Mouse (Mus musculus): ENCODE results near the gene Snrpc. TPM values are rescaled to one million over a fixed set of nuclear protein-coding genes. Genes with fewer than 3 reads are reported as not detected.
"Not testable (repeated sequence)": the region's sequence is repeated elsewhere in the genome, so short reads cannot be mapped to it uniquely, and the experiment has no call there.

The Snrpc gene
- 330 and 331 TPM in 2 replicates for polyA plus RNA-seq (2015; fragmentation: Nextera tagmentation; extraction: Ambion mirVana)

- H3K9ac ChIP-seq; H3K9me3 ChIP-seq (replicated peaks); H3K4me3 ChIP-seq (replicated peaks); H3K27me3 ChIP-seq; H3K27ac ChIP-seq; ATAC-seq (replicated peaks; ENCODE audit: low FRiP score): not testable (repeated sequence)
- Histone ChIP-seq H3K36me3 (peaks cover 11% of the 10 kb centered on the region), H3K4me1 (peaks cover 14% of the 10 kb centered on the region), H3K4me2 (peak within 1 kb of the TSS; percentile 78; the same call in 1 of the 2 replicates)
- 87% methylated on average over 4 of the region's 4 CpGs for WGBS
Measured at GRCm38 (mm10) chr17:27837850-27838249, at the start of gene Snrpc. Snrpc (plus strand) TSS chr17:27838150.

DNA sequence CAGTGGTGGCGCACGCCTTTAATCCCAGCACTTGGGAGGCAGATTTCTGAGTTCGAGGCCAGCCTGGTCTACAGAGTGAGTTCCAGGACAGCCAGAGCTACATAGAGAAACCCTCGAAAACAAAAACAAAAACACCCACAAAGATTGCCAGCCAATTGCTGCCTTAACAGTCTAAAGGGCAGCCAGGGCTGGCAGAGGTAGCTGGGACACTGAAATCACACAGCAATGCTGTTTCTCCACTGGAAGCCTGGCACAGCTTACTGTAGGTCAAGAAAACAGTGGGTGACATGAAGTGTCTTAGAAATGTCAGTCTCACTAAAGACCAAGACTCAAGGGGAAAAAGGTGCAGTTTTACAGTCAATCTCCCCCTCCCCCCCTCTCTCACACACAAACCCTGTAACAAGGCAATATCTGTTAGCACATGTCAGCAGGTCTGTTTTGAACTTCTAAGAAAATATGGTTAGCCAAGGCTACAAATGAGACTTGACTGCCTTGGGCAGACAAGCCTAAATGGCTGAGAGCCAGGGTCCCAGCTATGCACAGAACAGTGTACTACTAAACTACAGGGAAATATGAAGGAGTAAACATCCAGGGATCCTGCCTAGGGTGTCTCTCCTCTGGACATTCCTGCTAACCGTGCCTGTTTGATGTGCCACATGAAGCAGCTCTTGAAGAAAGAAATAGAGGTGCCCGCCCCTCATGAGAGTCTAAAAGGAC, 49.3 kb upstream of the Snrpc start:
- Histone ChIP-seq H3K36me3 (peaks cover 47% of the 10 kb centered on the region), H3K27me3 (no peaks in the 10 kb centered on the region), H3K4me3 (replicated peaks) (no peak overlapping the region), H3K9ac (no peak overlapping the region), H3K9me3 (replicated peaks) (no peaks in the 10 kb centered on the region), H3K4me2 (no peak overlapping the region), H3K27ac (no peak overlapping the region), H3K4me1 (peaks cover 9% of the 10 kb centered on the region; the same call in 1 of the 2 replicates)
- no peak for ATAC-seq (replicated peaks; ENCODE audit: low FRiP score)
- 87% methylated on average over 6 of the region's 6 CpGs for WGBS

DNA sequence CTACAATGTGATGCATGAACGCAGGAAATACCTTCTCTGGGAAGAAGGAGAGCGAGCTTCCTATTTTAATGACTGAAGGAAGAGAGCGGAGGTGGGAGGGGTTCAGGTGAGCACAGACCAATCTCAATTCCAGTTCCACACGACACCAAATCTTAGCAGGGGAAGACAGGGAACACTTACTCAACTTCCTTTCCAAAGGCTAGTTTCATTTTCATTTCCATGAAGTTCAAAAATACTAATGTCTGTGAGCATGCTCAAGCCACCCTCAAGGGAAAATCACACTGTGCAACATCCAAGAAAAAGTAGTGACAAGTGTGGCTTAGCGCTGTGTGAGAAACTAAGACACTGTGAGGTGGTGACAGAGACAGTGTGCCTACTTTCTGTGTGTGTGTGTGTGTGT, 47.9 kb upstream of the Snrpc start:
- H3K9me3 ChIP-seq (replicated peaks), result no peaks in the 10 kb centered on the region
- H3K4me3 ChIP-seq (replicated peaks), result no peak overlapping the region
- WGBS, result 82% methylated on average over 5 of the region's 5 CpGs
- no peaks in the 10 kb centered on the region for H3K27me3 ChIP-seq
- H3K9ac ChIP-seq, result no peak overlapping the region
- no peak for ATAC-seq (replicated peaks; ENCODE audit: low FRiP score)
- H3K27ac ChIP-seq, result no peak overlapping the region
- H3K4me1 ChIP-seq, result peaks cover 9% of the 10 kb centered on the region; the same call in 1 of the 2 replicates
- peaks cover 36% of the 10 kb centered on the region for H3K36me3 ChIP-seq
- no peak overlapping the region for H3K4me2 ChIP-seq

DNA sequence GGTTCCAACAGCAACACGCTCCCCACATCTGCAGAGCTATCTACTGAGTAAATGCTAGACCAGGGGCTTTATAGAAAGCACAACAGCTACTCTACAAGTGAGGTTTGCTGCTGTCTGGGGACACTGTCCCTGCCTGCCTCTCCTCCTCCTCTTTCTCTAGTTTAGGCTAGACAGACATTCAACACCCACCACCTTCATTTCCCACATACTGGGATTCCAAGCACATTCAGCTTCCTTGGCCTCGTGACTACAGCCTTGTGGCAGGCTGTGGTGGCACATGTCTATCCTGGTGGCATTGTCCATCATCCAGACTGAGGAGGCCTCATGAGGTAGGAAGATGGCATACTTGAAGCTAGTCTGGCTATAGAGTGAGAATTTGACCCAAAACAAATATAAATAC, 47.0 kb upstream of the Snrpc start:
- no peak overlapping the region for H3K4me3 ChIP-seq (replicated peaks)
- peaks cover 10% of the 10 kb centered on the region; the same call in 1 of the 2 replicates for H3K4me1 ChIP-seq
- H3K9me3 ChIP-seq (replicated peaks), result no peaks in the 10 kb centered on the region
- H3K27ac ChIP-seq, result no peak overlapping the region
- H3K4me2 ChIP-seq, result no peak overlapping the region
- no peak overlapping the region for H3K9ac ChIP-seq
- 92% methylated on average over 2 of the region's 2 CpGs for WGBS
- H3K27me3 ChIP-seq, result no peaks in the 10 kb centered on the region
- peaks cover 26% of the 10 kb centered on the region for H3K36me3 ChIP-seq
- ATAC-seq (replicated peaks; ENCODE audit: low FRiP score), result no peak

- H3K9me3 ChIP-seq (replicated peaks), result no peaks in the 10 kb centered on the region
- ATAC-seq (replicated peaks; ENCODE audit: low FRiP score), result no peak
- no peak overlapping the region for H3K27ac ChIP-seq
- H3K9ac ChIP-seq, result no peak overlapping the region
- 74% methylated on average over 2 of the region's 2 CpGs for whole genome bisulfite sequencing
- no peak overlapping the region for H3K4me2 ChIP-seq
- peaks cover 24% of the 10 kb centered on the region for H3K36me3 ChIP-seq
- no peak overlapping the region for H3K4me3 ChIP-seq (replicated peaks)
- no peaks in the 10 kb centered on the region for H3K27me3 ChIP-seq
- H3K4me1 ChIP-seq, result peaks cover 16% of the 10 kb centered on the region
Measured at GRCm38 (mm10) chr17:27791556-27791955, 46.4 kb upstream of the Snrpc start.

DNA sequence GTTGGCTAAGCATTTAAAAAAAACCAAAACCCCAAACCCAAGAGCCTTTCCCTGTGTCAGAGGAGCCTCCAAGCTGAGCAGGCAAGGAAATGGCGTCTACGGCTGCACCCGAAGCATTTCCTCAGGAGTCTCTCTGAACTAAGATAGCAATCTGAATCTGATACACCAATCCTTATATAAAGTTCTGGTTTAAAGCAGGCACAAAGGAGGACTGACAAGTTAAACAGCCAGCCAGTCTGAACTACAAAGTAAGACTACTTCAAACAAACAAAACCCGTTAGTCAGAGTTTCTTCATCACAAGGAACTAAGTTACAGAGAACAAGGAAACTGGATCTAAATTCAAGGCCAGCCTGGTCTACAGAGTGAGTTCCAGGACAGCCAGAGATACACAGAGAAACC, 45.4 kb upstream of the Snrpc start:
- no peak for ATAC-seq (replicated peaks; ENCODE audit: low FRiP score)

GRCm38 (mm10) chr17:27793144-27793543, 44.8 kb upstream of the Snrpc start:
- H3K36me3 ChIP-seq, result peaks cover 24% of the 10 kb centered on the region
- ATAC-seq (replicated peaks; ENCODE audit: low FRiP score), result no peak
- H3K27me3 ChIP-seq, result no peaks in the 10 kb centered on the region
- no peak overlapping the region for H3K4me3 ChIP-seq (replicated peaks)
- H3K4me2 ChIP-seq, result no peak overlapping the region
- peaks cover 32% of the 10 kb centered on the region for H3K4me1 ChIP-seq
- H3K9me3 ChIP-seq (replicated peaks), result no peaks in the 10 kb centered on the region
- WGBS, result 79% methylated on average over 6 of the region's 6 CpGs
- no peak overlapping the region for H3K9ac ChIP-seq
- peak overlapping the region; percentile 37; the same call in 1 of the 2 replicates for H3K27ac ChIP-seq

More for the DNA sequence above, 45.4 kb upstream of the Snrpc start:
- H3K4me3 ChIP-seq (replicated peaks), result no peak overlapping the region
- no peak overlapping the region for H3K9ac ChIP-seq
- H3K36me3 ChIP-seq, result peaks cover 24% of the 10 kb centered on the region
- H3K9me3 ChIP-seq (replicated peaks), result no peaks in the 10 kb centered on the region
- peaks cover 25% of the 10 kb centered on the region for H3K4me1 ChIP-seq
- H3K27me3 ChIP-seq, result no peaks in the 10 kb centered on the region
- WGBS, result 78% methylated on average over 4 of the region's 4 CpGs
- H3K4me2 ChIP-seq, result no peak overlapping the region
- H3K27ac ChIP-seq, result 0 out of 2 replicates have a peak overlapping the region, but pooled peaks have one; percentile 13

GRCm38 (mm10) chr17:27796780-27797179, 41.2 kb upstream of the Snrpc start:
- H3K27me3 ChIP-seq, result no peaks in the 10 kb centered on the region
- H3K4me2 ChIP-seq, result peak overlapping the region; percentile 43
- peaks cover 58% of the 10 kb centered on the region for H3K4me1 ChIP-seq
- H3K4me3 ChIP-seq (replicated peaks), result no peak overlapping the region
- no peaks in the 10 kb centered on the region for H3K9me3 ChIP-seq (replicated peaks)
- H3K27ac ChIP-seq, result peak overlapping the region; percentile 85
- peaks cover 11% of the 10 kb centered on the region for H3K36me3 ChIP-seq
- H3K9ac ChIP-seq, result no peak overlapping the region
- WGBS, result 52% methylated on average over 6 of the region's 6 CpGs
- no peak for ATAC-seq (replicated peaks; ENCODE audit: low FRiP score)

DNA sequence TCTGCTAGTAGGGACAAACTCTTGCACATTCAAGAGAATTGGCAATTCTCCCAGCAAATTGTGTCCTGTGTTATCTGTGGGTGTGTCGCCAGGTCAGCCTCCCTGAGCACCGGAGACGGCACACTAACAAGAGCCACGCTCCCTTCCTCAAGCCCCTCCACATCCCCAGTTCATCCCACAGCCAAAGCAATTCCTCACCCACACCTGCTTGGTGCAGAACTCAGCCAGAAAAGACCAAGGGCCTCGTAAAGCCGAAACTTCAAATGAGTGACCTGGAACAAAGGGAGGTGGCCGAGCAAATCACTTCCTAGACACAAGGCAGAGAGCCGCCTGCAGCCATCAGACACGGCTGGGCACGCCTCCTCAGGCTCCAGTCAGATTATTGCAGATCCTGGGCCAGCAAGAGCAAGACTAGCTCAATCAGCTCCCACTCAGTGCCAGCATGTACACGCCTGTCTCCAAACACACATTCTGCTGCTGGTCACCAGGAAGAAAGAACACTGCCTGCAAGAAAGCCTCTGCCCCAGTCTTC, 40.5 kb upstream of the Snrpc start:
- 6% methylated on average over 11 of the region's 11 CpGs for WGBS
- Histone ChIP-seq H3K27me3 (no peaks in the 10 kb centered on the region), H3K4me3 (replicated peaks) (peak overlapping the region; percentile 13; the same call in 1 of the 2 replicates), H3K27ac (peak overlapping the region; percentile 85), H3K9ac (0 out of 2 replicates have a peak overlapping the region, but pooled peaks have one; percentile 21), H3K4me2 (peak overlapping the region; percentile 43), H3K36me3 (peaks cover 11% of the 10 kb centered on the region), H3K9me3 (replicated peaks) (no peaks in the 10 kb centered on the region), H3K4me1 (peaks cover 58% of the 10 kb centered on the region)
- ATAC-seq (replicated peaks; ENCODE audit: low FRiP score), result peak; percentile 47; the same call in 1 of the 2 replicates

- Histone ChIP-seq H3K27me3 (no peaks in the 10 kb centered on the region), H3K4me1 (peaks cover 55% of the 10 kb centered on the region), H3K9ac (no peak overlapping the region), H3K4me3 (replicated peaks) (0 out of 2 replicates have a peak overlapping the region, but pooled peaks have one; percentile 0), H3K4me2 (peak overlapping the region; percentile 33), H3K9me3 (replicated peaks) (no peaks in the 10 kb centered on the region), H3K27ac (peak overlapping the region; percentile 93), H3K36me3 (no peaks in the 10 kb centered on the region)
- 12% methylated on average over 16 of the region's 16 CpGs for WGBS
- peak; percentile 86 for ATAC-seq (replicated peaks; ENCODE audit: low FRiP score)
Measured at GRCm38 (mm10) chr17:27799771-27800584, 38.0 kb upstream of the Snrpc start.

DNA sequence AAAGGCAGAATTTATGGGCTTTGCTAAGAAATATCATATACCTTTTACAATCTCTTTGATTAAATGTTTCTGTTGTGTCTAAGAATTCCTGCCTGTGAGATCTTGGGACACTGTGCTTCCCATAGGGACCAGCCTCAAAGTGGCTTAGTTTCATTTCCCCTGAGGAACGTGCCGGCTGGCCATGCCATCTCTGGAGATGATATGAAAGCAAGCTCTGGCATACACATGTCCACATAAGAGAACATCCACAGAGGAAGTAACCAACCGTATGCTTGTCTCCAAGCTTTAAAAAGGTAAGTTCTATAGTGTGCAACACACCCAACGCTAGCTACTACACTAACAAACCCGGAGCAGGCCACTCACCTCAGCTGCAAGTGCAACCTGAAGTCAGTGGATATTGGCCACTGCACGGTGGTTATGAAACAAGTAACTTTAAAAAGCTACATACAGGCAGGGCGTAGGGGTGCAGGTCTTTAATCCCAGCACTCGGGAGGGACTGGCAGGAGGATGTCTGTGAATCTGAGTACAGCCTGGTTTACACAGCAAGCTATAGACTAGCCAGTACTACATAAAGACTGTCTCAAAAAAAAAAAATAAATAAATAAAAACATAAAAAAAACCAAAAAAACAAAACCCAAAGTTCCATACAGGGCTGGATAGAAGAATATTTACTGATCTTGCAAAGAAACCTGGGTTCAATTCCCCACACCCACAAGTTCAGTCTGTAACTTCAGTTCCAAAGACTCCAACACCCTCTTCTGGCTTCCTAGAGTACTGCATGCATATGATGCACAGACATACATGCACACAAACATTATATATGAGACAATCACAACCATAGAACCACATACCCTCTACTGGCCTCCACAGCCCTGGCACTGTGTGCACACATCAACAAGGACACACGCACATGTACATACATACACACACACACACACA, 37.0 kb upstream of the Snrpc start:
- 67% methylated on average over 9 of the region's 9 CpGs for WGBS
- Histone ChIP-seq H3K36me3 (no peaks in the 10 kb centered on the region), H3K4me2 (peak overlapping the region; percentile 9; the same call in 1 of the 2 replicates), H3K4me1 (peaks cover 54% of the 10 kb centered on the region), H3K27me3 (no peaks in the 10 kb centered on the region), H3K27ac (peak overlapping the region; percentile 69), H3K9me3 (replicated peaks) (no peaks in the 10 kb centered on the region), H3K9ac (no peak overlapping the region), H3K4me3 (replicated peaks) (no peak overlapping the region)
- ATAC-seq (replicated peaks; ENCODE audit: low FRiP score), result no peak

All from kidney, embryonic 15.5 days (tissue).